Mouse (Mus musculus): Measurements from ENCODE around the gene Grpel1.

Grpel1 gene

GRCm38 (mm10) chr5:36464709-36465661 is at the start of gene Grpel1:
TSS of gene Grpel1 (plus strand) at chr5:36464998.
- ATAC-seq (ENCODE audit: insufficient number of reproducible peaks, low FRiP score, low TSS enrichment), result peak; percentile 96

GRCm38 (mm10) chr5:36419861-36420260 is 44.9 kb upstream of the Grpel1 start:
- no peak for ATAC-seq (ENCODE audit: insufficient number of reproducible peaks, low FRiP score, low TSS enrichment)

GRCm38 (mm10) chr5:36422689-36423088 is 42.1 kb upstream of the Grpel1 start:
- no peak for ATAC-seq (ENCODE audit: insufficient number of reproducible peaks, low FRiP score, low TSS enrichment)

- no peak for ATAC-seq (ENCODE audit: insufficient number of reproducible peaks, low FRiP score, low TSS enrichment)
Measured at GRCm38 (mm10) chr5:36424676-36425075, 40.1 kb upstream of the Grpel1 start.

- ATAC-seq (ENCODE audit: insufficient number of reproducible peaks, low FRiP score, low TSS enrichment), result no peak
Measured at GRCm38 (mm10) chr5:36426404-36426803, 38.4 kb upstream of the Grpel1 start.

GRCm38 (mm10) chr5:36427831-36428230 is 37.0 kb upstream of the Grpel1 start:
- no peak for ATAC-seq (ENCODE audit: insufficient number of reproducible peaks, low FRiP score, low TSS enrichment)

GRCm38 (mm10) chr5:36429551-36429950 is 35.2 kb upstream of the Grpel1 start:
- ATAC-seq (ENCODE audit: insufficient number of reproducible peaks, low FRiP score, low TSS enrichment), result no peak

- ATAC-seq (ENCODE audit: insufficient number of reproducible peaks, low FRiP score, low TSS enrichment), result no peak
Measured at GRCm38 (mm10) chr5:36431711-36432110, 33.1 kb upstream of the Grpel1 start.

- no peak for ATAC-seq (ENCODE audit: insufficient number of reproducible peaks, low FRiP score, low TSS enrichment)
Measured at GRCm38 (mm10) chr5:36434398-36434967, 30.3 kb upstream of the Grpel1 start.

- no peak for ATAC-seq (ENCODE audit: insufficient number of reproducible peaks, low FRiP score, low TSS enrichment)
Measured at GRCm38 (mm10) chr5:36436858-36437257, 27.9 kb upstream of the Grpel1 start.

GRCm38 (mm10) chr5:36440741-36441140 is 24.1 kb upstream of the Grpel1 start:
- ATAC-seq (ENCODE audit: insufficient number of reproducible peaks, low FRiP score, low TSS enrichment), result no peak

GRCm38 (mm10) chr5:36444611-36445010 is 20.2 kb upstream of the Grpel1 start:
- ATAC-seq (ENCODE audit: insufficient number of reproducible peaks, low FRiP score, low TSS enrichment), result no peak

- ATAC-seq (ENCODE audit: insufficient number of reproducible peaks, low FRiP score, low TSS enrichment), result peak; percentile 58
Measured at GRCm38 (mm10) chr5:36445028-36445427, 19.8 kb upstream of the Grpel1 start.

- no peak for ATAC-seq (ENCODE audit: insufficient number of reproducible peaks, low FRiP score, low TSS enrichment)
Measured at GRCm38 (mm10) chr5:36446166-36446890, 18.5 kb upstream of the Grpel1 start.

GRCm38 (mm10) chr5:36447872-36448271 is 16.9 kb upstream of the Grpel1 start:
- ATAC-seq (ENCODE audit: insufficient number of reproducible peaks, low FRiP score, low TSS enrichment), result no peak

GRCm38 (mm10) chr5:36449710-36450358 is 15.0 kb upstream of the Grpel1 start:
- no peak for ATAC-seq (ENCODE audit: insufficient number of reproducible peaks, low FRiP score, low TSS enrichment)

- ATAC-seq (ENCODE audit: insufficient number of reproducible peaks, low FRiP score, low TSS enrichment), result no peak
Measured at GRCm38 (mm10) chr5:36451119-36451518, 13.7 kb upstream of the Grpel1 start.

- ATAC-seq (ENCODE audit: insufficient number of reproducible peaks, low FRiP score, low TSS enrichment), result no peak
Measured at GRCm38 (mm10) chr5:36451872-36452389, 12.9 kb upstream of the Grpel1 start.

- ATAC-seq (ENCODE audit: insufficient number of reproducible peaks, low FRiP score, low TSS enrichment), result no peak
Measured at GRCm38 (mm10) chr5:36452821-36453220, 12.0 kb upstream of the Grpel1 start.

- no peak for ATAC-seq (ENCODE audit: insufficient number of reproducible peaks, low FRiP score, low TSS enrichment)
Measured at GRCm38 (mm10) chr5:36457706-36458105, 7.1 kb upstream of the Grpel1 start.
